Mouse (Mus musculus): ENCODE data around the gene Slc16a3.

Slc16a3 gene

GRCm38 (mm10) chr11:120948328-120948727 lies at the start of gene Slc16a3:
Slc16a3 (plus strand) TSS chr11:120948480.
- no peak for DNase-seq (ENCODE audit: low spot score in 2 of 2)

GRCm38 (mm10) chr11:120900276-120901244 lies 47.7 kb upstream of the Slc16a3 start:
- no peak for DNase-seq (ENCODE audit: low spot score in 2 of 2)

- DNase-seq (ENCODE audit: low spot score in 2 of 2), result no peak
Observed at GRCm38 (mm10) chr11:120901729-120902486, 46.4 kb upstream of the Slc16a3 start.

- no peak for DNase-seq (ENCODE audit: low spot score in 2 of 2)
Observed at GRCm38 (mm10) chr11:120902487-120903142, 45.7 kb upstream of the Slc16a3 start.

- peak in 1 of 2 experiments; percentile 41 for DNase-seq (ENCODE audit: low spot score in 2 of 2)
Observed at GRCm38 (mm10) chr11:120903159-120903850, 45.0 kb upstream of the Slc16a3 start.

- DNase-seq (ENCODE audit: low spot score in 2 of 2), result no peak
Observed at GRCm38 (mm10) chr11:120904561-120904960, 43.7 kb upstream of the Slc16a3 start.

GRCm38 (mm10) chr11:120905430-120905873 lies 42.8 kb upstream of the Slc16a3 start:
- peak; percentile 67 to 82 for DNase-seq (ENCODE audit: low spot score in 2 of 2)

GRCm38 (mm10) chr11:120913796-120914195 lies 34.5 kb upstream of the Slc16a3 start:
- no peak for DNase-seq (ENCODE audit: low spot score in 2 of 2)

- DNase-seq (ENCODE audit: low spot score in 2 of 2), result no peak
Observed at GRCm38 (mm10) chr11:120916477-120916876, 31.8 kb upstream of the Slc16a3 start.

GRCm38 (mm10) chr11:120917756-120918155 lies 30.5 kb upstream of the Slc16a3 start:
- no peak for DNase-seq (ENCODE audit: low spot score in 2 of 2)

GRCm38 (mm10) chr11:120922528-120922927 lies 25.8 kb upstream of the Slc16a3 start:
- no peak for DNase-seq (ENCODE audit: low spot score in 2 of 2)

GRCm38 (mm10) chr11:120928468-120928867 lies 19.8 kb upstream of the Slc16a3 start:
- DNase-seq (ENCODE audit: low spot score in 2 of 2), result no peak

GRCm38 (mm10) chr11:120931479-120931878 lies 16.8 kb upstream of the Slc16a3 start:
- no peak for DNase-seq (ENCODE audit: low spot score in 2 of 2)

GRCm38 (mm10) chr11:120932564-120933398 lies 15.5 kb upstream of the Slc16a3 start, which contains the start of gene Ccdc57:
Ccdc57 (minus strand) TSS chr11:120932872.
- peak; percentile 84 to 88 for DNase-seq (ENCODE audit: low spot score in 2 of 2)

GRCm38 (mm10) chr11:120937976-120938375 lies 10.3 kb upstream of the Slc16a3 start:
- no peak for DNase-seq (ENCODE audit: low spot score in 2 of 2)

- no peak for DNase-seq (ENCODE audit: low spot score in 2 of 2)
Observed at GRCm38 (mm10) chr11:120938795-120939194, 9.5 kb upstream of the Slc16a3 start.

GRCm38 (mm10) chr11:120939712-120940341 lies 8.5 kb upstream of the Slc16a3 start:
- no peak for DNase-seq (ENCODE audit: low spot score in 2 of 2)

GRCm38 (mm10) chr11:120940959-120941358 lies 7.3 kb upstream of the Slc16a3 start:
- no peak for DNase-seq (ENCODE audit: low spot score in 2 of 2)

- no peak for DNase-seq (ENCODE audit: low spot score in 2 of 2)
Observed at GRCm38 (mm10) chr11:120945266-120945665, 3.0 kb upstream of the Slc16a3 start.

GRCm38 (mm10) chr11:120945926-120946325 lies 2.4 kb upstream of the Slc16a3 start:
- DNase-seq (ENCODE audit: low spot score in 2 of 2), result no peak

Data from urinary bladder, postnatal 4 days (tissue).